Mouse (Mus musculus) large intestine, adult 2 months (tissue): ENCODE measurements at regions not wholly inside any gene's neighbourhood (a gene's known extent, or its start where the extent isn't known, plus 50 kb on each side); places are given as distances from the start of the nearest gene placed in this dataset.

ENCODE experiments used
- DNase-seq: peaks from one replicate; pipeline ENCODE4 v3.0.0-alpha.2; 2012; ENCODE audit warnings: low read depth, low spot score
- WGBS: fragments of 180-500 bp; shearing (Covaris S2); methylation state at CpG from one replicate; pipeline ENCODE4 v1.1.7; 2018; 5-methylcytosine and 5-hydroxymethylcytosine counted together

- no peak for DNase-seq
- WGBS, result 59% methylated on average over 11 of the region's 11 CpGs
Observed at GRCm38 (mm10) chr13:119339762-119340161, 88.6 kb upstream of the Paip1 start.

GRCm38 (mm10) chr13:119341833-119342232 lies 86.6 kb upstream of the Paip1 start:
- 35% methylated on average over 2 of the region's 2 CpGs for WGBS
- DNase-seq, result peak; percentile 19

GRCm38 (mm10) chr13:119342761-119343160 lies 85.6 kb upstream of the Paip1 start:
- 86% methylated on average over 7 of the region's 7 CpGs for whole genome bisulfite sequencing
- DNase-seq, result no peak

GRCm38 (mm10) chr13:119347988-119348387 lies 80.4 kb upstream of the Paip1 start:
- DNase-seq, result no peak
- WGBS, result 94% methylated on average over 3 of the region's 3 CpGs

- whole genome bisulfite sequencing, result 70% methylated on average over 13 of the region's 13 CpGs
- no peak for DNase-seq
Observed at GRCm38 (mm10) chr13:119351346-119351745, 77.1 kb upstream of the Paip1 start.

GRCm38 (mm10) chr13:119358696-119359095 lies 69.7 kb upstream of the Paip1 start:
- 67% methylated on average over 3 of the region's 3 CpGs for WGBS
- no peak for DNase-seq

GRCm38 (mm10) chr13:119363379-119363778 lies 65.0 kb upstream of the Paip1 start:
- WGBS, result 42% methylated on average over 3 of the region's 3 CpGs
- peak; percentile 10 for DNase-seq

- 85% methylated on average over 5 of the region's 5 CpGs for WGBS
- no peak for DNase-seq
Observed at GRCm38 (mm10) chr13:119364160-119364559, 64.2 kb upstream of the Paip1 start.

- WGBS, result 80% methylated on average over 5 of the region's 5 CpGs
- DNase-seq, result no peak
Observed at GRCm38 (mm10) chr13:119367544-119367943, 60.9 kb upstream of the Paip1 start.

- 42% methylated on average over 5 of the region's 5 CpGs for WGBS
- peak; percentile 38 for DNase-seq
Observed at GRCm38 (mm10) chr13:119378404-119379037, 49.9 kb upstream of the Paip1 start.
